Mouse (Mus musculus): ENCODE results near the gene Idi1.
"Not testable (repeated sequence)": the region's sequence is repeated elsewhere in the genome, so short reads cannot be mapped to it uniquely, and the experiment has no call there.

The Idi1 gene

GRCm38 (mm10) chr13:8888603-8889002 is 3.3 kb downstream of the Idi1 start:
- DNase-seq (ENCODE audit: low read depth, low spot score): peak; percentile 13

GRCm38 (mm10) chr13:8905986-8906385 is 20.7 kb downstream of the Idi1 start:
- DNase-seq (ENCODE audit: low read depth, low spot score): not testable (repeated sequence)

GRCm38 (mm10) chr13:8913890-8914289 is 28.6 kb downstream of the Idi1 start:
- not testable (repeated sequence) for DNase-seq (ENCODE audit: low read depth, low spot score)

- no peak for DNase-seq (ENCODE audit: low read depth, low spot score)
Observed at GRCm38 (mm10) chr13:8933499-8933898, 48.2 kb downstream of the Idi1 start.

GRCm38 (mm10) chr13:8937611-8938140 is 52.4 kb downstream of the Idi1 start:
- DNase-seq (ENCODE audit: low read depth, low spot score): not testable (repeated sequence)

GRCm38 (mm10) chr13:8941110-8941509 is 55.8 kb downstream of the Idi1 start:
- not testable (repeated sequence) for DNase-seq (ENCODE audit: low read depth, low spot score)

- DNase-seq (ENCODE audit: low read depth, low spot score): not testable (repeated sequence)
Observed at GRCm38 (mm10) chr13:8941701-8942100, 56.4 kb downstream of the Idi1 start.
